In genomic region chr14:101729972-101730692, GRCm38 (mm10) we compare ENCODE assay signal across 8 mouse cellular contexts. TPM values are rescaled to one million over a fixed set of nuclear protein-coding genes. Genes with fewer than 3 reads are reported as not detected.
DNase-seq lines count a peak whose midpoint lies in the region; ATAC-seq and TF ChIP-seq lines count a peak whose summit lies in the region.

No protein-coding gene starts in this region.

- DNase-seq in cerebellum, postnatal 25 days, result peak; percentile 9 to 27
- no peak for DNase-seq in cerebellum, adult 9-10 months
- DNase-seq in testis, postnatal 14 days (ENCODE audit: low spot score), result no peak
- DNase-seq in thymus, postnatal 0 days (ENCODE audit: low spot score), result no peak

- ATAC-seq in inflammation-experienced regulatory T-cells, adult 6 months, result peak; percentile 20
- ATAC-seq in midbrain, embryonic 15.5 days (replicated peaks), result peak; percentile 71
- ATAC-seq in monocyte, adult 5-6 weeks (replicated peaks; ENCODE audit: insufficient number of reproducible peaks, low FRiP score, low TSS enrichment, poor library complexity, severe bottlenecking), result no peak

- under 1% methylated on average over 28 of the region's 28 CpGs for WGBS in midbrain, embryonic 15.5 days

- H3K36me3 ChIP-seq in testis, adult 2 months (ENCODE audit: control insufficient read depth, insufficient read depth, low read length), result no peaks in the 10 kb centered on the region
- H3K36me3 ChIP-seq in midbrain, embryonic 15.5 days (replicated peaks), result no peaks in the 10 kb centered on the region

- peak overlapping the region; percentile 69 for H3K4me3 ChIP-seq in testis, adult 2 months (ENCODE audit: control insufficient read depth, low read depth, low read length)
- peak overlapping the region; percentile 57 for H3K4me3 ChIP-seq in midbrain, embryonic 15.5 days

- no peaks in the 10 kb centered on the region for H3K9me3 ChIP-seq in midbrain, embryonic 15.5 days

- no peak overlapping the region for H3K27ac ChIP-seq in testis, adult 2 months (ENCODE audit: control insufficient read depth, insufficient read depth, low read depth, low read length)
- H3K27ac ChIP-seq in midbrain, embryonic 15.5 days, result no peak overlapping the region

- peak overlapping the region; percentile 97 for H3K4me2 ChIP-seq in midbrain, embryonic 15.5 days

- H3K4me1 ChIP-seq in testis, adult 2 months (ENCODE audit: control insufficient read depth, insufficient read depth, low read length), result no peaks in the 10 kb centered on the region; the same call in 1 of the 2 replicates
- H3K4me1 ChIP-seq in midbrain, embryonic 15.5 days, result peaks cover 16% of the 10 kb centered on the region

- H3K27me3 ChIP-seq in testis, adult 2 months (ENCODE audit: control insufficient read depth, insufficient read depth, low read length), result no peaks in the 10 kb centered on the region
- peaks cover 22% of the 10 kb centered on the region for H3K27me3 ChIP-seq in midbrain, embryonic 15.5 days (replicated peaks)

- peak overlapping the region; percentile 48; the same call in 1 of the 2 replicates for H3K9ac ChIP-seq in midbrain, embryonic 15.5 days

- TF ChIP-seq CTCF in testis, adult 2 months (IDR thresholded peaks at IDR 0.05; ENCODE audit: control insufficient read depth, insufficient read depth, insufficient replicate concordance, low read depth, low read length), result no peak

- no peak for TF ChIP-seq POLR2A in testis, adult 2 months (IDR thresholded peaks at IDR 0.05; ENCODE audit: control insufficient read depth, low read depth, low read length)

RNA-seq across cellular contexts. Expression of gene Lmo7, which starts 0.4 kb away (rescaled TPM):
- polyA plus RNA-seq in testis, adult 2 months (2012; rRNA removed), result 1.7 and 2.3 TPM in 2 replicates
- under 1 TPM in 1 of 3 experiments, not detected in 2; 0.24 TPM for polyA plus RNA-seq in inflammation-experienced regulatory T-cells, adult 6 months (2017; shearing (Covaris generic))
- 2.1 and 2.3 TPM in 2 replicates for polyA plus RNA-seq in midbrain, embryonic 15.5 days (2015; fragmentation: Nextera tagmentation; extraction: Ambion mirVana)
- 0.95 to 2.3 TPM (median 1.8 TPM) in 3 replicates for total RNA-seq in monocyte, adult 5-6 weeks (2017)
- polyA plus RNA-seq in thymus, postnatal 0 days (2015; fragmentation: Nextera tagmentation; extraction: Ambion mirVana), result 2.6 and 3.2 TPM in 2 replicates

RNA-seq across cellular contexts. Expression of gene Gm9922, which starts 0.5 kb away (rescaled TPM):
- 0.48 TPM in 1 of 2 replicates, not detected in the other for polyA plus RNA-seq in testis, adult 2 months (2012; rRNA removed)
- not detected for polyA plus RNA-seq in inflammation-experienced regulatory T-cells, adult 6 months (2017; shearing (Covaris generic))
- polyA plus RNA-seq in midbrain, embryonic 15.5 days (2015; fragmentation: Nextera tagmentation; extraction: Ambion mirVana), result 0.63 TPM in 1 of 2 replicates, not detected in the other
- total RNA-seq in monocyte, adult 5-6 weeks (2017), result not detected in 3 replicates
- polyA plus RNA-seq in thymus, postnatal 0 days (2015; fragmentation: Nextera tagmentation; extraction: Ambion mirVana), result 0.68 and 1.6 TPM in 2 replicates

Comparison
In these comparisons a context has a peak if more than half of its experiments do, and no peak if none do; other contexts are left out.
1. DNase-seq: peak in cerebellum, postnatal 25 days (2 of 2); none in cerebellum, adult 9-10 months (single experiment), testis, postnatal 14 days (single experiment) and thymus, postnatal 0 days (single experiment).